Mouse (Mus musculus) limb, embryonic 15.5 days (tissue): Measurements from ENCODE around the gene Mars2. TPM values are rescaled to one million over a fixed set of nuclear protein-coding genes. Genes with fewer than 3 reads are reported as not detected.

ENCODE experiments used
- ATAC-seq: fragments of 200-750 bp; cut with Nextera tagmentation; 2 replicates; pipeline ENCODE4 v1.8.0; 2017; ENCODE audit warnings: low read depth, moderate TSS enrichment; ENCODE audit not compliant: insufficient number of reproducible peaks, low FRiP score, low TSS enrichment
- H3K27ac ChIP-seq: fragments of 300-500 bp; sonication (generic); 2 replicates; pipeline ENCODE4 v1.5.1; 2015; ENCODE audit warnings: moderate library complexity, mild to moderate bottlenecking, inconsistent platforms
- H3K27me3 ChIP-seq: fragments of 300-500 bp; sonication (generic); 2 replicates; pipeline ENCODE4 v1.6.1; 2015; ENCODE audit warnings: inconsistent platforms
- H3K36me3 ChIP-seq: fragments of 300-500 bp; sonication (generic); 2 replicates; pipeline ENCODE4 v1.6.1; 2015; ENCODE audit warnings: inconsistent platforms
- H3K4me1 ChIP-seq: fragments of 300-500 bp; sonication (generic); 2 replicates; pipeline ENCODE4 v1.6.1; 2015; ENCODE audit warnings: inconsistent platforms
- H3K4me2 ChIP-seq: fragments of 300-500 bp; sonication (generic); 2 replicates; pipeline ENCODE4 v1.6.1; 2015; ENCODE audit warnings: mild to moderate bottlenecking, inconsistent platforms
- H3K4me3 ChIP-seq: fragments of 300-500 bp; sonication (generic); 2 replicates; pipeline ENCODE4 v1.5.1; 2015; ENCODE audit warnings: mild to moderate bottlenecking, inconsistent platforms
- H3K9ac ChIP-seq: fragments of 300-500 bp; sonication (generic); 2 replicates; pipeline ENCODE4 v1.6.1; 2015; ENCODE audit warnings: inconsistent platforms
- H3K9me3 ChIP-seq: fragments of 300-500 bp; sonication (generic); 2 replicates; pipeline ENCODE4 v1.6.1; 2016; ENCODE audit warnings: inconsistent platforms
- WGBS: fragments of 180-500 bp; shearing (Covaris S2); methylation state at CpG from one replicate; pipeline ENCODE4 v1.1.7; 2015; 5-methylcytosine and 5-hydroxymethylcytosine counted together
- polyA plus RNA-seq: library from polyadenylated mRNA; unstranded; fragments of >200 nt; fragmentation: Nextera tagmentation; extraction: Ambion mirVana; gene quantifications from 2 replicates; pipeline ENCODE4 v1.2.1, GENCODE M21; 2015

Mars2 gene
- polyA plus RNA-seq: 2.5 and 3.1 TPM in 2 replicates

DNA sequence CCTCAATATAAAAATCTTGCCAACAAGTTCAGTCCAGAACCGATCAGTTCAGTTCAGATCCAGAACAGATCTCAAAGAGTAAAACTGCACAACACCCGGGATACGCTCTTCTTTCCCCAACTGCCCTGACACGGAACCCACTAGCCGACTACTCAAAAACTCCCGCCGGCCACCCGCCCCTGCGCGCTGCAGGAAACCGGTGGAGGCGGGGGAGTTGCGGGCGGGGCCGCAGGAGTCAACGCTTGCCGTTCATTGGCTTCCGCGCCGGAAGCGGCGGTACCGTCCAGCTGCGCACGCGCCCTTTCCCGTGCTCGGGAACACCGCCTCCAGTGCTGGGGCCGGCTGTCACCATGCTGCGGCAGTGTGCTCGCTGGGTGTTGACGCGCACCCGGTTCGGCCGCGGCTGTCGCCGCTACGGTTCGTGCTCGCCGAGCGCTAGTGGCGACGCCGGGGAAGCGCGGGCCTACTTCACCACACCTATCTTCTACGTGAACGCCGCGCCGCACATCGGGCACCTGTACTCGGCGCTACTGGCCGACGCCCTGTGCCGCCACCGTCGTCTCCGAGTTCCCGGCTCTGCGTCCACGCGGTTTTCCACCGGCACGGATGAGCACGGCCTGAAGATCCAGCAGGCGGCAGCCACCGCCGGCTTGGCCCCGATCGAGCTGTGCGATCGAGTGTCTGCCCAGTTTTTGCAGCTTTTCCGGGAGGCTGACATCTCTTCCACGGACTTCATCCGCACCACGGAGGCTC lies at the start of gene Mars2:
Mars2 (plus strand) TSS at position 288 of the 753 bp plus-strand sequence.
- peak within 1 kb of the TSS; percentile 87 for H3K4me2 ChIP-seq
- H3K4me3 ChIP-seq: peak within 1 kb of the TSS; percentile 87
- under 1% methylated on average over 82 of the region's 82 CpGs for WGBS
- peaks cover 14% of the 10 kb centered on the region for H3K4me1 ChIP-seq
- ATAC-seq: peak; percentile 94
- no peaks in the 10 kb centered on the region for H3K9me3 ChIP-seq
- no peaks in the 10 kb centered on the region for H3K27me3 ChIP-seq
- peak within 1 kb of the TSS; percentile 63 for H3K27ac ChIP-seq
- peak within 1 kb of the TSS; percentile 62 for H3K9ac ChIP-seq
- H3K36me3 ChIP-seq: peaks cover 2% of the 10 kb centered on the region; the same call in 1 of the 2 replicates

DNA sequence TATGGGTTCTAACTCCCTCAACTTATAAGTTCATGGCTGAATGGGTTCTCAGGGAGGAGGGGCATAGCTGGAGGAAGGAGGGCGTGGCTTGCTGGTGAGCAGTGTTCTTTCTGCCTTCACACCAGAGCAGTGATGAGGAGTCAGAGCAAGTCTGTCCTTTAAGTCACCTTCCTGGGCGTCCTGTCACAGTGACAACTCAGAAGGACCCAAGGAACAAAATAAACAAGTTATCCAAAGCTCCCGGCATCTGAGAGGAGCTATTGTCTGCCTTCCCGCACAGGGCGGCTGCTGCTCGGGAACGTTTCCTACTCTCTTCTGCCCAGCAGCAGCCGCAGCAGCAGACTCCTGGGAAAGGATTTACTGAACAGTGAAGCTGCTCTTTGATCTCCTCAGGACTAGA lies 45.0 kb upstream of the Mars2 start:
- no peak for ATAC-seq
- 33% methylated on average over 8 of the region's 8 CpGs for WGBS
- Histone ChIP-seq H3K4me3 (no peak overlapping the region), H3K9ac (no peak overlapping the region), H3K4me2 (no peak overlapping the region; the same call in 1 of the 2 replicates), H3K9me3 (no peaks in the 10 kb centered on the region), H3K36me3 (peaks cover 34% of the 10 kb centered on the region), H3K27ac (no peak overlapping the region), H3K27me3 (no peaks in the 10 kb centered on the region), H3K4me1 (peaks cover 9% of the 10 kb centered on the region)

DNA sequence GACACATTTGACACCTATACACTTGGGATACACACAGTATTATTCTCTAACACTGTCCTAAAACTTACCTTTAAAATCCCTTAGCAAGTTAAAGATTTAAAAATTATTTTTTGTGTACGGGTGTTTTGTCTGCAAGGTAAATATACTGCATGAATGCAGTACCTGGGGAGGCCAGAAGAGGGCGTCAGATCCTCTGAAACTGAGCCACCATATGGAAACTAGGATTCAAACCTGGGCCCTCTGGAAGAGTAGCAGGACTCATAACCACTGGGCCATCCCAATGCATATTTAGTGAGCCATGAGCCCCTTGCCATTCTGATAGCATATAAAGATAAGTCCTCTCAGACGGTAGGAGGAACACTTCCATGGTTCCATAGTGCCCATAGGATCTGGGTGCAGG lies 44.2 kb upstream of the Mars2 start:
- H3K27ac ChIP-seq: peak overlapping the region; percentile 30; the same call in 1 of the 2 replicates
- WGBS: 52% methylated on average over 3 of the region's 3 CpGs
- no peak overlapping the region for H3K4me3 ChIP-seq
- no peak for ATAC-seq
- H3K9me3 ChIP-seq: no peaks in the 10 kb centered on the region
- peaks cover 9% of the 10 kb centered on the region for H3K4me1 ChIP-seq
- H3K4me2 ChIP-seq: no peak overlapping the region
- H3K27me3 ChIP-seq: no peaks in the 10 kb centered on the region
- no peak overlapping the region for H3K9ac ChIP-seq
- H3K36me3 ChIP-seq: peaks cover 34% of the 10 kb centered on the region

DNA sequence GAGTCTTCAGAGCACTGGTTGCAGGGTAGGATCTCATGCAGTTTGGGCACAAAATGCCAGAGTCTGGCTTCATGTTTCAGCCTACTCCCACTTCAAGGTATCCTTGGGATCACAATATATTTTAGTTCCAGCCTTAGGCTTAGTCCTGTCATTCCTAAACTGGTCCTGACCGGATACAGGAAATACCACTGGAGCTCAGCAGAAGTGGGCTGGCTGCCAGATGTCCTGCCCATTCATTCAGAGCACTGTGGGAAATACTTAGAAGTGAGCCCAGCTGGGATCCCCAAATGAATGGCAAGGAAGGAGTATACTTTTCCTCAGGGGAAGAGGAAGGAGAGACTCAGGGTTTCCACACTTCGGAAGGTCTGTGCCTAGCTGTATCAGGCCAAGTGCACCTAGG lies 43.7 kb upstream of the Mars2 start:
- 22% methylated on average over 2 of the region's 2 CpGs for WGBS
- no peak overlapping the region for H3K4me3 ChIP-seq
- no peaks in the 10 kb centered on the region for H3K27me3 ChIP-seq
- no peaks in the 10 kb centered on the region for H3K9me3 ChIP-seq
- no peak; the same call in 1 of the 2 replicates for ATAC-seq
- H3K9ac ChIP-seq: no peak overlapping the region
- H3K4me2 ChIP-seq: no peak overlapping the region
- peaks cover 34% of the 10 kb centered on the region for H3K36me3 ChIP-seq
- H3K4me1 ChIP-seq: peaks cover 9% of the 10 kb centered on the region
- peak overlapping the region; percentile 30; the same call in 1 of the 2 replicates for H3K27ac ChIP-seq

DNA sequence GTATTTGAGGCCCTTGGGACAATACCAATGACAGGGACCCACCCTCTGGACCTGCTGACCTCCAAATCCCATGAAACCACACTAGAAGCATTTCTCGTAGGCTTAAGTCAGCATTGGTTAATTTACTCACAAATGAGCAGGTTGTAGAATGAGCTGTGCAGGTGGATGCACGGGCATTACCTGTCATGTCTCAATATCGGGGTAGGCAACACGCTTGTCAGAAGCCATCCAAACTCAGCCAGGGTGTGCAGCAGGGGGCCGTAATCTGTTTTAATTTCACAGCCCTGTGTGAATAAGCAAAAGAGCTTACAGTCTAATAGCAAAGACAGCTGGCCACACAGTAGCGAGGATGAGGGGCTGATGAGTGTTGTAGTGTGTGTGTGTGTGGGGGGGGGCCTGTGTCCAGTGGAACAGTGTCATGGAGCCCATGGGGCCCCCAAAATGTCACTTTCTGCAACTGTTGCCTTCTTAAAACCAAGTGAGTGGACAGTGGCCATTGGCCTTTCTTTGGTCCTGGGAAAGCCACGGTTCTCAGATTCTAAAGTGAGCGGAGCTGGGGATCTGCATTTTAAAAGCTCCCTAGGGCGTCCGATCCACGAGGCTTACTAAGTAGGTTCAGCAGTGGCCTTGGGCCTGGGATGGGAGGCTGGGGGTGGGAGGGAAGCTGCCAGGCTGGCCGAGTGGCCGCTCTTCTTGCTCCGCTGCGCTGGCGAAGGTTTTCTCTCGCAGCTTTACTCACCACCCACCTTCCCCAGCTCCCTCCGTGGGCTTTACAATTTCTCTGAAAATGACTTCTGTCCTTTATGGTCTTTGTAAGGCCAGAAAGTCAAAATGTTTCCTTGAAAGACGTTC lies 42.7 kb upstream of the Mars2 start:
- no peak overlapping the region for H3K4me2 ChIP-seq
- no peak overlapping the region for H3K4me3 ChIP-seq
- H3K9me3 ChIP-seq: no peaks in the 10 kb centered on the region
- H3K9ac ChIP-seq: no peak overlapping the region
- no peaks in the 10 kb centered on the region for H3K27me3 ChIP-seq
- H3K27ac ChIP-seq: no peak overlapping the region
- peaks cover 9% of the 10 kb centered on the region for H3K4me1 ChIP-seq
- ATAC-seq: no peak
- peaks cover 34% of the 10 kb centered on the region for H3K36me3 ChIP-seq
- WGBS: 62% methylated on average over 19 of the region's 19 CpGs

DNA sequence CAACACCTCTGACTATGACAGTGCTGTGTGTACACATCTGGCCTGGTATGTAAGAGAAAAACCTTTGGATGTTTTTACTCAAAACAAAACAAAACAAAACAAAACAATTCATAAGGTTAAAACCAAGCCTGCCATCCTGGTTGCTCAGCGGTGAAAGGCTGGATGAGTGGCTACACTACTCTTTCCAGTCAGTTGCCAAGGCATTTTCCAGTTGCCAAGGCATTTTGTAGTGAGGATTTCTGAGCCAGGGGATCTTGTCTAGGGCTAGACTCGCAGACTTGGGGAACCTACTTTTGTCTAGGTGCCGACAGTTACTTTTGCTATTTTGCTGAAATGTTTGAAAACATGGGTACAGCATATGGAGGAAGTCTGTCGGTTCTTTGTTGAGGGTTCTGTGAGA lies 42.0 kb upstream of the Mars2 start:
- Histone ChIP-seq H3K4me2 (no peak overlapping the region), H3K4me1 (peaks cover 9% of the 10 kb centered on the region), H3K36me3 (peaks cover 29% of the 10 kb centered on the region), H3K27ac (no peak overlapping the region), H3K9ac (0 out of 2 replicates have a peak overlapping the region, but pooled peaks have one; percentile 4), H3K4me3 (no peak overlapping the region), H3K27me3 (no peaks in the 10 kb centered on the region), H3K9me3 (no peaks in the 10 kb centered on the region)
- WGBS: 75% methylated on average over 4 of the region's 4 CpGs
- ATAC-seq: no peak

DNA sequence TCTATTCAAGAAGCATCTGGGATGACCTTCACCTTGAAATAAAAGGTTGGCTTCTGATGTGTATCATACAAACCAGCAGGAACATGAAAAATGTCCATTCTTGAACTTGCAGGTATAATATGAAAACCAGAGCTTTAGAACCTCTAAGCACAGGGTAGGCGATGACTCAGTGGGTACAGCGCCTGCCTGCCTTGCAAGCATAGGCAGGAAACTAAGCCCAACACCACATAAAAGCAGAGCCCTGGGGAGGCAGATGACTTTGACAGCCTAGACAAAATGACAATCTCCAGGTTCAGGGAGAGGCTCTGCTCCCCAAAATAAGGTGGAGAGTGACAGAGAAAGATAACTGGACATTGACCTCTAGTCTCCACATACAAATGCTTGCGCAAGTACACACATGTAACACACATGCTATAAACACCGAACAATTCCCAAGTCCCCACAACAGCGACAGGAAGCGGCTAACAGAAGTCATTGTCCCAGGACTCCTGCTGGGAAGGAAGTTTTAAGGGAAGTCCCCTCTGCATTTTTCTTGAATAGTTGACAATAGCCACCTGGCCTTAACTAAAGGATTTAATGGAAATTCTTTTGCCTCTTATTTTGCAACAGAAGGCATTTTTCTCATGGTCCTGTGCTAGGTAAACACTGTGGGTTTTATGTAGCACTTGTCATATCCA lies 40.5 kb upstream of the Mars2 start:
- Histone ChIP-seq H3K4me2 (no peak overlapping the region), H3K36me3 (peaks cover 23% of the 10 kb centered on the region), H3K27me3 (no peaks in the 10 kb centered on the region), H3K9me3 (no peaks in the 10 kb centered on the region), H3K4me3 (no peak overlapping the region), H3K9ac (no peak overlapping the region), H3K27ac (no peak overlapping the region), H3K4me1 (peaks cover 9% of the 10 kb centered on the region)
- ATAC-seq: no peak
- WGBS: 38% methylated on average over 6 of the region's 6 CpGs

DNA sequence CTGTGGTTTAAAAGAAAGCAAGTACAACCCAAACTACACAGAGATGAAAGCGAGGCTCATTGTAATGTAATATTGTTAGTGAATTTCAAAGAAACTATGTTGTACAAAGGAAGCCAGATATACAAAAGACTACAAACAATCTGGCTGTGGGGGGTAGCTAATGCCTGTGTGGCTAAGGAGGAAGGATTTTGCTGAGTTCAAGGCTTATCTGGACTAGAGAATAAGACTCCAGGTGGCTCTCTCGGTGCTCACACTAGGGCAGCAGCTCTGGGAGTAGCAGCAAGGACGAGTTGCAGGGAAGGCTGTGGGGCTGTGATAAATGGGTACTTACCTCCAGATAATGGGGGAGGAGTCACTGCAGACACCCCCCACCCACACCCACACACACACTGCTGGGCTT lies 38.3 kb upstream of the Mars2 start:
- WGBS: 58% methylated on average over 3 of the region's 3 CpGs
- Histone ChIP-seq H3K9me3 (no peaks in the 10 kb centered on the region), H3K4me3 (no peak overlapping the region), H3K36me3 (peaks cover 22% of the 10 kb centered on the region), H3K4me2 (no peak overlapping the region), H3K27me3 (no peaks in the 10 kb centered on the region), H3K27ac (no peak overlapping the region), H3K4me1 (peaks cover 13% of the 10 kb centered on the region), H3K9ac (no peak overlapping the region)
- ATAC-seq: no peak

DNA sequence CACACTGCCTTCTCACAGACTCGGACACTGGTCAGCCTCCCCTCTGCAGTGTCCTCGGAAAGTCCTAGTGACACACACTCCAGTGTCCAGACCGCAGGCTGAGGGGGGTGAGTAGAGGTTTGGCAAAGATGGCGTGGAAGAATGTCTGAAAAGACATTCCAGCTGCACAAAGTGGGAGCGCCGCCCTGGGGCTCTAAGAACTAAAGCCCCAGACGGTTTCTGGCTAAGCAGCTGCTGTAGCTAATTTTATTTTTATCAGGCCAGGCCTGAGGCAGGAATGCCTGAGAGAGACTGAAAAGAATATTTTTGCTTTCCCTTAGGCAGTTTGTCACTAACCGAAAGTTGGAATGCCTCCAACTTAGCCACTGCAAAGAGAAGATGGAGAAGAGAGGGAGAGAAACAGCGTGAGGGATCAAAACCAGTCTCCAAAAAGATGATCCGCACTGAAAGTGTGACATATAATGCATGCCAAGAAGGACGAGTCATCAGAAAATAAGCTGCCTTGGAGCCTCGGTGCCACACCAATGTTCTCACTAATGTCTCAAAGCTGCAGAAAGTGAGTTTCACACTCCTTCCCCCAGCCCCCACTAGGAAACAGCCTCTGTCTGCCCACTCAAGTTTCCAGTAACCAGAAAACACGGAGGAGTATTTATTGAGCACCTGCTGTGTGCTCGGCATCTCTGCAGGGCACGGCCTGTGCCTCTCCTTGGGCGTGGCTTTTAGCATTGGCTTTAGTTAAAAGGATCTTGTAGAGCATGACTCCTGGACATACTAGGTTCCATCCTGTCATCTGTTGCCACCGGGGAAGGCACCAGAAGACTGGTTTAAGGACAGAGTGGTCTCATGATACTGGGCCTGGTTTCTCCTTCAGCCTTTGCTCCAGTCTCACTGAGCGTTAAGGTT lies 34.9 kb upstream of the Mars2 start:
- peaks cover 9% of the 10 kb centered on the region for H3K4me1 ChIP-seq
- H3K9me3 ChIP-seq: no peaks in the 10 kb centered on the region
- H3K4me3 ChIP-seq: no peak overlapping the region
- no peak overlapping the region for H3K9ac ChIP-seq
- H3K27me3 ChIP-seq: no peaks in the 10 kb centered on the region
- WGBS: 43% methylated on average over 18 of the region's 18 CpGs
- peak; percentile 54 for ATAC-seq
- H3K27ac ChIP-seq: peak overlapping the region; percentile 72
- peaks cover 21% of the 10 kb centered on the region for H3K36me3 ChIP-seq
- H3K4me2 ChIP-seq: no peak overlapping the region

DNA sequence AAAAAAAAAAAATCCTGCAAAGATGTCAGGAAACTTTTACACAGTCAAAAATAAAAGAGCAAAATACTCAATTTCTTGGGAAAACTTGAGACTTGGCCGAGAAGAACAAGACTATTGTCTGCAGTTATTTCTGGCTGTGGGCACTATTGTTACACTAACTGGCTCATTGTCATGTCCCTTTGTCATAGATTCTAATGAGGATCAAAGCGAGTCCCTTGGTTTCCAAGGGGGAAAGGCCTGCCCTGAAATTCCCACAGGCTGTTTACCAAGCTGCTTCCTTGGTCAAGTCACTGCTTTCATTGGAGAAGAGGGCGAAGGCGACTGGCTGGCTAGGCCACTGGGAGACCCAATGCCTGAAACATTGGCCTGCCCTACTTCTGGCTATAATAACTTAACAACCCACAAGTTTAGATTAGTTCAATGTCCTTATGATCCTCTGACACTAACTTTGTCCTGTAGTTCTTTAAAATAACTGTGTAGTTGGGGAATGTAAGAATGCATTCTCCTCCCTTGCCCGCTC lies 31.1 kb upstream of the Mars2 start:
- Histone ChIP-seq H3K4me3 (no peak overlapping the region), H3K27me3 (no peaks in the 10 kb centered on the region), H3K27ac (no peak overlapping the region), H3K4me2 (no peak overlapping the region), H3K4me1 (peaks cover 20% of the 10 kb centered on the region), H3K9ac (no peak overlapping the region), H3K9me3 (no peaks in the 10 kb centered on the region), H3K36me3 (peaks cover 21% of the 10 kb centered on the region)
- WGBS: 76% methylated on average over 5 of the region's 5 CpGs
- no peak for ATAC-seq

DNA sequence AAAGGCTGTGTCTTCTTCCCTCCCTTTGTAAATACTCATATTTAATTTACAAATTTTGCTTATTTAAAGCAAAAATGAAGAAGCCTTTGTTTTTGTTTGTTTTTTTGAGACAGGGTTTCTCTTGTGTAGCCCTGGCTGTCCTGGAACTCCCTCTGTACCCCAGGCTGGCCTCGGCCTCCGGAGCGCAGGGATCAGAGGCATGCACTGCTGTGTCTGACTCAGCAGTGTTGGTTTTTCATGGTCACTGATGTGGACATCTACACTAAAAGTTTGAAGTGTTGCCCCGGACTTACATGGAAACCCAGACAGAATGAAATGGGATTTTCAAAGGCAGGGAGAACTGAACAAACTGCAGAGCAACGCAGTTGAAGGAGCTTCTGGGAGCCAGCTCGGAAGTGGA lies 29.4 kb upstream of the Mars2 start:
- WGBS: 90% methylated on average over 6 of the region's 6 CpGs
- H3K4me1 ChIP-seq: peaks cover 11% of the 10 kb centered on the region
- no peak overlapping the region for H3K4me3 ChIP-seq
- H3K4me2 ChIP-seq: no peak overlapping the region
- H3K27me3 ChIP-seq: no peaks in the 10 kb centered on the region
- no peak overlapping the region for H3K27ac ChIP-seq
- ATAC-seq: no peak
- no peaks in the 10 kb centered on the region for H3K9me3 ChIP-seq
- no peak overlapping the region for H3K9ac ChIP-seq
- H3K36me3 ChIP-seq: peaks cover 17% of the 10 kb centered on the region
